Mouse (Mus musculus) CH12F3 (cell line): ENCODE results near the gene Abcc8.
"Not testable (repeated sequence)": the region's sequence is repeated elsewhere in the genome, so short reads cannot be mapped to it uniquely, and the experiment has no call there.

Experiments used
- in situ Hi-C: fragments of 300-500 bp; cut with MboI; formaldehyde crosslinking; loops from 2 replicates; pipeline ENCODE4 v1.14.3; 2020; ENCODE audit warnings: low sequenced_read_pairs

Gene Abcc8

DNA sequence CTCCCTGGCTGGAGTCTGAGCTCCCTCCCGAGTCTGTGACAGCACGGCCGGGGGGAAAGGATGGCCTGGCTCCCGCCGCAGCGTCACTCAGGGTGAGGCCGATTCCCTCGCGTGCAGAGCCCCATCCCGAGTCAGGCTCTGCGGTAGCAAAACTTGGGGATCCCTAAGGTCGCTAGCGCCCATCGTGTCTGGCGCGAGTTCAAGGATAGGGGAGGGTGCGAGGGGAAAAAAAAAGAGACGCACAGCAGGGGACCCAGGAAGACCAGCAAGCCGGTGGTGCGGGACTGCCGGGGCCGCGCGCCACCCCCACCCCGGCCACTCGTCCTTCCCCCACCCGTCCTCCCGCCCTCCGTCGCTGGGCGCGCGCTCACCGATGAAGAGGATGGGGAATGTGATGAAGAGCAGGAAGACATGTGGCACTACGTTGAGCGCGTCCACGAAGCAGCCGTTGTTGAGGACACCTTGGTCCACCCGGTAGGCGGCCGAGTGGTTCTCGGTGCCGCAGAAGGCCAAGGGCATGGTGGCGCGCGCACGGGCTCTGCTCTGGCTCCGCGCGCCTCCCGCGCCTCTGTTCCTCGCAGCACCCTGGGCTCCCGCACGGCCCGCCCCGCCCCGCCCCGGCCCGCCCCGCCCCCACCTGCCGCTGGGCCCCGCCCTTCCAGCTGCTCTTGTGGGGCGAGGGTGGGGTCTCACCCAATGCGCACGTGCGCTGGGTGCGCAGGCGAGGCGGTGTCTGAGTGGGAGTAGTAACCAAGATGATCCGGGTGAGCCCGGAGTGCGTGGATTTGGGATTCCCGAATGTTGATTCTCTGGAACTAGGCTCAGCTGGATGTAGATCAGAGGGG lies at the start of gene Abcc8:
Gene Abcc8 (minus strand): TSS at position 603 of the 845 bp plus-strand sequence.
- in situ Hi-C loops: no loop called here

DNA sequence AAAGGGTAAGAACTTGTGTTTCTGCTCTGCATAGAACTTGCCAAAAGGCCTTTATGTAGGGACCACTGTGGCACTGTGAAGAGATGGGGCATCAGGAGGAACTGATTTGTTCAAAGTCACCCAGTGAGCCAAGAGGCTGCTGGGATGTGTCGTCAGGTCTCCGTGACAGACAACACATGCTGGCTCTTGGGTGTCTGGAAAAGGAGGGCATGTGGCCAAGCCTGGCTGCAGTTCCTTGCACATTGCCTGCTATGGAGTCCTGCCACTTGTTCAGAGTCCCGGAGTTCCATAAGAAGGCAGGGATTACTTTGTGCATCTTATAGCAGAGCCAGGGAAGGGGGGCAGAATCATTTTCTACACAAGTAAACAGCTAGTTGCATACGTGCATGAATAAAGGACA lies 47.1 kb upstream of the Abcc8 start:
- in situ Hi-C loops: no loop called here

- in situ Hi-C loops: no loop called here
These were observed 46.4 kb upstream of the Abcc8 start for GRCm38 (mm10) chr7:46226253-46226652.

GRCm38 (mm10) chr7:46220591-46221129 lies 40.8 kb upstream of the Abcc8 start:
- in situ Hi-C loops: no loop called here

DNA sequence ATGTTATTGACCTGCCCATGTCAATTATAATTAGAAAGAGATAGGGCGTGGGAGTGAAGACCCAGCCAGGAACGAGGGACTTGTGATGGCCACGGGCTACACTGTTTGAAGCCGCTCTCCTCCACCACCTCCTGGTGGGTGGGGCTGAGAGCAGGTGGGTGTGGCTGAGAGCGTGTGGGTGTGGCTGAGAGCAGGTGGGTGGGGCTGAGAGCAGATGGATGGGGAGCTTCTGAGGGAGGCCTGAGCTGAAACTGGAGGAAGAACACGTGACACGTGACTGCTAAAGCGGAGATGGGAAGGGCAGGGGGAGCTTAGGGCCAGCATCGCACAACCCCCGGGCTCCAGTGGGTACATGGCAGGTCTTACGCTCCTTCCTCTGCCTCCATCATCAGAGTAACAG lies 38.6 kb upstream of the Abcc8 start:
- in situ Hi-C loops: no loop called here

DNA sequence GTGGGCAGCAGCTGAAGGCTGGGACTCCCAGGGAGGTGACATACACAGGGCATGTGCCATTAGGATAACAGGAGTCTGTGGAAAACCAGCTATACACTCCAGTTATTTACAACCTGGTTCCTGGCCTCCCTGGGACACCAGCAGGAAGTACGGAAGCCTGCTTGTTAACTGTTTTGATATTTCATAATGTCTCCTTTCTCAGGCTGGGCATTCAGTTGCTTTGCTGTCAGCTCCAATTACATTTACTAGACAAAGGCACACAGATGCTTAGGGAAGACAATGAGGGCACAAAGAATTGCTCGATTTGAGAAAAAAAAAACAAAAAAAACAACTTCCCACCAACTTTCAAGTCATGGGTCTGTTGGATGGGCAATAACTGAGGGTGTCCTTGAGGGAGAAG lies 36.6 kb upstream of the Abcc8 start:
- in situ Hi-C loops: no loop called here

DNA sequence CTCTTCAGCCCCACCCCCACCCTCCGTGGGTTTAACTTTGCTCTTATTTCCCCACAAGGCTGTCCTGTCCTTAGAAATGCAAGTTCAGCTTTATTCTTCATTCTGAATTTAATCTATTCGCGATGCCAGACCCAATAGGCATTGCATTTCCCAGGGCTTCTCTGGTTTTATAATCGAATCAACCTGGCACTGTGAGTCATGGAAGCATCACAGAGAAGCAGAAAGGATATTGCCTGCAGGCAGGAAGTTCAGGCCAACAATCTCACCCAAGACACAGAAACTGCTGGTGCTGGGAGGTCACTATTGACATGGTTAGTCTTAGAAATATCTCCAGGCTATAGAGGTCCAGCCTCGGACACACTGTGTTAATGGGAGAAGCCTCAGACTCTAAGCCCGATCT lies 30.4 kb upstream of the Abcc8 start:
- in situ Hi-C loops: no loop called here

DNA sequence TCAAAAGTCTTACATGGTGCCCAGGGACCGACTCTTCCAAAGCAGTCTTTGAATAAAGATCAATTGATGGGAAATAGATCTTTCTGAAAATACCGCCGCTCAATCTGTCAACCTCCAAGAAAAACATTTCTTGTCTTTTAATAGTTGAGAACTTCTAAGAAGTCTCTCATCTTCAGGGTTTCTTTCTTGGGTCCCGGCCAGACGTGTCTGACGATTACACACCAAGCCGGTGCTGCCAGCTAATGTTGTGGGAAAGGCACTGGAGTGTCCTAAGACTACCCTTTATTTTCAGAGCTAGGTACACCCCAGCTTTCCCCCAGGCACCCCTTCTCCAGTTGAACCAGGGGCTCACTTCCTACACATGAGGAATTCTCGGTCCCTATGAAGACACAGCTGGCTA lies 28.3 kb upstream of the Abcc8 start:
- in situ Hi-C loops: no loop called here

DNA sequence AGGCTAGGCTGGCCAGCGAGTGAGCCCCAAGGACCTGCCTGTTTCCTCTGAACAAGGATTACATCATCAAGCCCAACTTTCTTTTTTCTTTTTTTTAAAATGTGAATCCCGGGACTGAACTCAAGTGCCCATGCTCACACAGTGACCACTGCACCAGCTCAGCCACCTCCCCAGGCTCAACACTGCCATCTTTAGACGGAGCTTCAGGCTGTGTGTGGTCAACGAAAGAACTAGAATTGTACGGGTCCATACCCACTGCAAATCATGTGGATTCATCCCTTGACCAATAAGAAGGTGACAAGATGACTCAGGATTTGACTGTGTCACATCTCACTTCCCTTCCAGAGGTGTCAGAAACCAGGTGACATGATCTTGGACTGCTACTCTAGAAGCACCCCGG lies 24.9 kb upstream of the Abcc8 start:
- in situ Hi-C loops: no loop called here

GRCm38 (mm10) chr7:46204046-46204471 lies 24.2 kb upstream of the Abcc8 start:
- in situ Hi-C loops: no loop called here

DNA sequence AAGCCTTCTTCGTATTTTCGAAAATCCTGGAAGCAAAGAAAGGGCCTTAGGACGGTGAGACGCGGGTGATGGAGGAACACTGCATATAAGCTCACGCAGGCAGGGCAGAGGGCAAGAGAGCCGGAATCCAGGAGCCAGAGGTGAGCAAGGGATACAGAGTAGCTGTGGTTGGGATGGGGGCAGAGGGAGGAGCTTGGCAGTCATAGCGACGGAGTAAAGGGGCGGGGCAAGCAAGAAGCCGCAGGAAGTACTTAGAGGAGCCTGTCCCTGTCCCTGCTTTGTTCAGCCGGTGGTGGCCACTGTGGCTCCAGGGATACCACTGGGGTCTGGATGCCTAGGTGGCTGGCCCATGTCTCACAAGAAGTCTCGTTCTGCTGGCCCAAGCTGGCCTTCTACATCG lies 21.8 kb upstream of the Abcc8 start:
- in situ Hi-C loops: no loop called here

DNA sequence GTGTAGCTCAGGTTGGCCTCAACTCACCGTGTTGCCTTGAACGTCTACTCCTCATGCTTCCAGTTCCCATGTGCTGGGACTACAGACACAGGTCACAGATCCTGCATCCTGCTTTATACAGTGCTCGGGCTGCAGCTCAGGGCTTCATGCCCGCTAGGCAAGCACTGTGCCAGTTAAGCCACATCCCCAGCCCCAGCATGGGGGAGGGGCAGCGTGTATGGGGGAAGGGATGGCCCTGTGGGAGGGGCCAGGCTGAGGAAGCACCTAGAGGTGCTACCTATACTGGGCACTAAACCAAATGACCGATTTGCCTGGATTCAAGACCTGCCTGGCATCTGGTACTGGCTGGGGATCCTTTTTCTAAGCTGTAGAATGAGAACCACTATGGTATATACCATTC lies 20.2 kb upstream of the Abcc8 start:
- in situ Hi-C loops: no loop called here

DNA sequence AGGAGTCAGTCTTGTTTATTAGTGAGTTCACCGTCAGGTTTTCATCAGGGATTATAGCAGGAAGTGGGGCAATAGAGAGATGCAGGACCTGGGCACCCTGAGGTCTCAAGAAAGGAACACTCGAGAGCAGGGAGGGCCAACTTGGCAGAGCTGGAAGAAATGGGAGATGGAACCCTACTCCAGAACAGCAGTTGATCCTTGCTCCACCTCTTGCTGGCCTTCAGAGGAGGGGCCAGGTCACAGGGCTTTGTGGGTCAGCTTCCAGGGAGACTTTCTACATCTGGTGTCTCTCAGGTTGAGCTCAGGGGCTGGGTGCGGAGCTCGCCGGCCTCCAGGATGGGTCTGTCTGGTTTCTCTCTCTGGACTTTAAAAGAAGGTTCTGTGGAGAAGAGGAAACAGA lies 15.5 kb upstream of the Abcc8 start:
- in situ Hi-C loops: loop anchor here (10.0 kb wide), 1 partner anchor 101 kb away; no protein-coding TSS in a partner anchor

GRCm38 (mm10) chr7:46184232-46184631 lies 4.4 kb upstream of the Abcc8 start:
- in situ Hi-C loops: no loop called here

GRCm38 (mm10) chr7:46181590-46181989 lies 1.8 kb upstream of the Abcc8 start:
- in situ Hi-C loops: no loop called here

DNA sequence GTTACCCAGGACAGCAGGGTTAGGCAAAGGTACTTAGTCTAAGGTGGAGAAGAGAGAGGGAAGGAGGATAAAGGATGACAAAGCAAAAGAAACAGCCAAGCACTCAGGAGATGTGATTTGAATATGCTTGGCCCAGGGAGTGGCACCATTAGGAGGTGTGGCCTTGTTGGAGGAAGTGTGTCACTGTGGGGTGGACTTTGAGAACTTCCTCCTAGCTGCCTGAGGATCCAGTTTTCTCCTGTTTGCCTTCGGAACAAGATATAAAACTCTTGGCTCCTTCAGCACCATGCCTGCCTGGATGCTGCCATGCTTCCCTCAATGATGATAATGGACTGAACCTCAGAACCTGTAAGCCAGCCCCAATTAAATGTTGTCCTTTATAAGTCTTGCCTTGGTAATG lies 10.9 kb downstream of the Abcc8 start:
- in situ Hi-C loops: not testable (repeated sequence)

DNA sequence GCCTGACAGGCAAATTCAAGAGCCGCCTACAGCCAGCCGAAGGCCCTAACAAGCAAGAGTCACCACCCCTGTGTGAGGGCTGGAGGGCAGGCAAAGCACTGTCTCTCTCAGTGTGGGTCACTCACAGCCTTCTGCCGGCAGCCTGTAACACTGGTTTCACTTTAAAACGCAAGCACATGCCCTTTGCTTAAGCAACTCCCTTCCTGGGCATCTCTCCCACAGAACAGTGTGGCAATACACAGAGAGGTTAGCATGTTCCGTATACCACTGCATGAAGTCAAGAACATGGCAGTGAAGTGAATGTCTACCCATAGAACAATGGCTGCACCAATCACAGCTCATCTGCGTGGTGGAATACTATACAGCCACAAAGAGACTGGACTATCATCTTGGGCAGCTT lies 11.4 kb downstream of the Abcc8 start:
- in situ Hi-C loops: no loop called here

- in situ Hi-C loops: no loop called here
These were observed 11.9 kb downstream of the Abcc8 start for GRCm38 (mm10) chr7:46167901-46168300.

DNA sequence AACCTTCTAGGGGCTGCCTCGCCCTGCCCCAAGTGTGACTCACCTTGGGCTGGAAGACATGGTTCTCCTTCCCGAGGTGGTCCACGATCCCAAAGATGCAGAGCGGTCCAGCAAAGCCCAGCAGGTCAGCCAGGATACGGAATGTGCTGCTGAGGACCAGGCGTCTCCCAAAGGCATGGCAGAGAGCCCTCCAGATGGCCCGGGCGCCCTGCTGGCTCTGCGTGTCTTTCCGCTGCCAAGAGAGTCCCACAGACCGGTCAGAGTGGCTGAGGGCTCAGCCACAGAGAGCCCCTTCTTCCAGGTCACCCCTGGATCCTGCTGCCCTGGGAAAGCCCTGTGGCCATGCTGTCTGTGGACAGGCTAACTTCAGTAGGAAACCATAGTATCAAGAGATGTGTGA lies 14.0 kb downstream of the Abcc8 start:
- in situ Hi-C loops: no loop called here

DNA sequence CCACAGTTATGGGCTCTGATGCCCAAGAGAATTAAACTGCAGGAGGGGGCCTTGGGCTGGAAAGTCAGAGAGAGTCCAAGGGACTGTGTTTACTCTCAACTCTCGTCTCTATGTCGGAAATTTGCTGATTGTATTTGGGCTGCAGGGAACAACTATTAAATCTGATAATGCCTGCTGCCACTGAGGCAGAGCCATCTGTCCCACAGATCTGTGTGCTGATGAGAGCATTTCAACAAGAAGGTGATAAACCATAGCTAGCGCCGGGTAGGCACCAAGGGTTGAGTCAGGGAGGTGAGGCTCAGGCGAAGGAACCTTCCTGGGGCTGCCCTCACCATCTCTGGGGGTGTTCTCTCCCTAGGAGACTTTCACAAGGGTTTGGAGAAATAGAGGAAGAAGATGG lies 17.1 kb downstream of the Abcc8 start:
- in situ Hi-C loops: no loop called here

DNA sequence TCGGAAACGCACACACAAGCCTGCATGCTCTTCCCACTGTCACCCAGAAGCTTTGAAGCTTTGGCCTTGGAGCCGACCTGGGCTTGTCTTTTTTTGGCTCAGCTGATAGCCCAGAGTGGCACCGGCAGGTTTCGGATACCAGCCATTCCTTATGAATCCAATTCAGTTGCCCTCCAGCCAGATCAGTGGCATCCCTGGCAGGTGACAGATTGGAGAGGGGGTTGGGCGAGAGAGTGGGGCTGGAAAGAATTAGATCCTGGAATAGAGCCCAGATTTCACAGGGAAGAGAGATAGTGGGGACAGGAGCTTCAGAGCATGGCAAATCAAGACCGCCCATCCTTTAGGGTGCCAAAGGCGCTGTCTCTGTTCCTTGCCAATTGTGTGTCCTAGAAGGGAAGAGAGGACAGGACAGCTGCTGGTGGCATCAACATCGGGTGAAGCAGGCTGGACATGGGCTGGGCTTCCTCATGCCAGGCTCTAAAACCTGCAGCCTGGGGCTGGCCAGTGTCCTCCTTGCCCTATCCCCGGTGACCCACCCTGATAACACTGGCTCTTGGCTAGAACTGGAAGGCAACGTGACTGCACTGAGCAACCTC lies 17.6 kb downstream of the Abcc8 start:
- in situ Hi-C loops: no loop called here

GRCm38 (mm10) chr7:46161615-46162014 lies 18.2 kb downstream of the Abcc8 start:
- in situ Hi-C loops: no loop called here
